Mouse (Mus musculus): ENCODE measurements around the gene H3f3a.
A peak's percentile ranks its signal among the peaks of the same experiment; 100 is the strongest.

Gene H3f3a

GRCm38 (mm10) chr1:180782906-180783579 lies 30.7 kb downstream of the H3f3a start:
- DNase-seq (ENCODE audit: low read depth), result no peak

DNA sequence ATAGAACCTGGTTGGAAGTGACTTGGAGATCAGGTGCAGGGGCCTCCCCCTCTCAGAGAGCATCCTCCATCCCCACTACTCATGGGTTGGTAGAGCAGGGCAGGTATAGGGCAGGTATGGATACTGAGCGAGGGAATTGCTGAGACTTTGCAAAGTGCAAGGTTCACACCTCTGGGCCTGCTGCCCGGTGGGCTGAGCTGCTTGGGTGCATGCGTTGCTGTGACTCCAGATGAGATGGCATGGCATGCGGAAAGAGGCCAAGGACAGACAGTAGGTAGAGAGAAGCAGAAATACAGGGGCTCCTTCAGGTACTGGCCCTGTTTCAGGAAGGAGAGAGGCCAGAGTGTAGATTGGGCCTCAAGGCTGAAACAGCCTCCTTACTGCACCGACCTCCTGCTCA lies 32.5 kb downstream of the H3f3a start:
- no peak for DNase-seq (ENCODE audit: low read depth)

- DNase-seq (ENCODE audit: low read depth), result no peak
Measured at GRCm38 (mm10) chr1:180780291-180780690, 33.5 kb downstream of the H3f3a start.

- no peak for DNase-seq (ENCODE audit: low read depth)
Measured at GRCm38 (mm10) chr1:180778941-180779340, 34.8 kb downstream of the H3f3a start.

DNA sequence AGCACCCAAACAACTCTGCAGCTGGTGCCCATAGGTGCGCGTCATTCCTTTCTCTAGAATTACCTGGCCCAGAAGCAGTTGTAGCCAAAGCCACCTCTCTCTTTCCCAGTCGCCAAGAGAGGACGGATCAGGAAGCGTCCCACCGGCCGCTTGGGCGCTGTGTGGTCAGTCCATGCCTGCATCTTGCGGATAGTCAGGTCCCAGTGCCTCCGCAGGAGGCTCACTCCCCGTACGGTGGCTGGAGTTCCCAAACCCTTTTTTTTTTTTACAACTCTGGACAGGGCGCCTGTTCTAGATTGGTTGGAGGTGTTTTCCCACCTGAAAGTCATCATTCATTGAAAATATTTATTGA lies 35.4 kb downstream of the H3f3a start:
- no peak for DNase-seq (ENCODE audit: low read depth)

DNA sequence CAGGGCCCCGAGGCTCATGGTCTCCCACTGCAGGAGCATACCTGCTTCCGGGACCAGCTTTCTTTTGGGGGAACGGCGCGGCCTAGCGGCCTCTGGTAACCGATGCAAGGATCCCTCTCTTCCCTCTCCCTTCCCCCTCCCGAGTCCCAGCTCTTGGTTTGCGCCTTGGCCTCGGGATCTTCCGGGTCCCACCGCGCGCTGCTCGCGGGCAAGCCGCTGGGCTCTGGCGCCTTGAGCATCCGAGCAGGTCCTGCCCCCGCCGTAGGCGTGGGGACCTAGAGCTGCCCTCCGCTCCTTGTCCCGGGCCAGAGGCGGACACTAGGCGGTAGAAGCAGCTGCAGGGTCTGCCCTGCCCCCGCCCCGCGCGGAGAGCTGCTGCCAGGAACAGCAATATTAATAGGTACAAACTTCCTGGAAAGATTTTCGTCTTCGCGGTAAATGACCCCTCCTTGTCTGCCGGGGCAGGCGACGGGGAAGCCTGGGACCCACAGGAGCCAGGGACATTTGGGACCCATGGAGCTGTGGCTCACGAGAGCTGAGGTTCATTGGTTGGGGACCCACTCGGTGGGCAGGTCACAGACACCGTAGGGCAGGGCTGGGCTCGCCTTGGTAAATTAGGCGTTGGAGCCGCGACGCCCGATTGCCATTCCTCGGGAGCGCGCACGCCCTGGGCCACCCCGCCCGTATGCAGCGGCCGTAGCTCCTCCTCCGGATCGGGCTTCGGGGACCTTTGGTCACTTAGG lies 35.9 kb downstream of the H3f3a start:
- DNase-seq (ENCODE audit: low read depth), result peak; percentile 78

DNA sequence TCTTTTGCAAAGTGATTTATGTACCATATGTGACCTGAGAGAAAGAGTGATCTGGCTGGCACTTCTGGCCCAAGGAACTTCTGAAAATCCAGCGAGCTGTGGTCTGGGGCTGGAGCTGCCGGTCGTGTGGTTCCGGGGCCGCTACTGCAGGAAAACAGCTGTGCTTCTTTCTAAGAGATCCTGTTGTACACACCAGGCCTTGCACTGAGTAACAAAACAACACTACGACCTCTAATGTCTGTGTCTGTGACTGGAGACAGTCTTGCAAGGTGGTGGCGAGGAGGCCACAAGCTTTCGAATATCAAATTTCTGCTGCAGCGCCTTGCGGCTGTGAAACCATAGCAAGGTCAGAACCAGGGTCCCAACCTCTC lies 36.5 kb downstream of the H3f3a start:
- DNase-seq (ENCODE audit: low read depth), result no peak

DNA sequence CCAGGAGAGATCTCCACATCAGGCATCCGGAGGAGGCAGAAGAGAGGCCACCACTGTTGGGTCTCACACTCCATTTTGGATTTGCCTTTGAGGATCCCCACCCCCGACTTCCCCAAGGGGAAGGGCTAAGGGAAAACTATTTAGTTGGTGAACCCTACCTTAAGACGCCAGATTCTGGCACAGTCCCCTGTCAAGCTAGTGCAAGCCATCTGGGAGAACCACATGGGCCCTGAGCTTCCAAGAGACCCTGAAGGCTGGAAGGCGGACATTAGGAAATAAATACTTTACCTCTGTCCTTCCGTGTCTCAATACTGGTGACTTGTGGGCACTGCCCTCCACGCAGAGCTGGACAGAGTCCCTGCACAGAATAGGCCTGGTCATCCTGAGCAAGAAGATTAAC lies 37.2 kb downstream of the H3f3a start:
- no peak for DNase-seq (ENCODE audit: low read depth)

GRCm38 (mm10) chr1:180775849-180776493 lies 37.8 kb downstream of the H3f3a start:
- DNase-seq (ENCODE audit: low read depth), result no peak

DNA sequence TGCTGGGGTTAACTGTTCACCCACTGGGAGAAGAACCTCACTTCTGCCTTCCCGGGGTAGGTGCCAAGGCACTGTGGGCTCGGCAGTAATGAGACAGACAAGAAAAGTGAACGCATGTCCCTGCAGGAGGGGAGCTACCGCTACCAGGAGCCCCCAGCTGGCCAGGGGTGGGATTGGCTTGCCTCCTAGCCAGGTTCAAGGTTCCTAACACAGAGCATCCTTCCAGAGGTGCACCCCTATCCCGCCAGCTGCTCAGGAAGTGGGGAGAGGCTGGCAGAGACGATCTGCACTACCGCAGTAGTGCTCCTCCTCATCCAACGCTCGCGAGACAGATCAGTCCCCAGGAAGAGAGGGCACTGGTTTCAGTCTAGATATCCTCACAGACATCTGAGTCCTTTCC lies 38.4 kb downstream of the H3f3a start:
- DNase-seq (ENCODE audit: low read depth), result peak; percentile 59

- DNase-seq (ENCODE audit: low read depth), result peak; percentile 80
Measured at GRCm38 (mm10) chr1:180774664-180775063, 39.1 kb downstream of the H3f3a start.

DNA sequence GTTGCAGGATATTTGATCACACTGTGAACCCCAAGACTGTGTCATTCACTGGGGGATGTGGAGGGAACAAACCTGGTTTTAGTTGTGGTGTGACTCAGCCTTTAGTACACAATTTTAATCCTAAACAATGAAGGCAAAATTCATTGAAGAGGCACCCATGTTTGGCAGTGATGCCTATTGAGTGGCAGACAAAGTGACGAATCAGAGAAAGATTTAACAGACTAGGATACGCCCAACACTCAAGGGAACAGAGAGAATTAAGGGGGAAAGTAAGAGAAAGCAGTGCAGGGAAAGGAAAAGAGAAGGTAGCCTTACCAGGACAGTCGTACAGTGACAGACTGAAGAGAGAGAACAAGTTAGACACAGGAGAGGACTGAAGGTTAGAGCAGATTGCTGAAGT lies 41.5 kb downstream of the H3f3a start:
- DNase-seq (ENCODE audit: low read depth), result no peak

- no peak for DNase-seq (ENCODE audit: low read depth)
Measured at GRCm38 (mm10) chr1:180771722-180772121, 42.0 kb downstream of the H3f3a start.

GRCm38 (mm10) chr1:180771306-180771705 lies 42.4 kb downstream of the H3f3a start:
- DNase-seq (ENCODE audit: low read depth), result peak; percentile 27

- DNase-seq (ENCODE audit: low read depth), result peak; percentile 88
Measured at GRCm38 (mm10) chr1:180768334-180769168, 45.2 kb downstream of the H3f3a start.

- peak; percentile 75 for DNase-seq (ENCODE audit: low read depth)
Measured at GRCm38 (mm10) chr1:180767541-180768333, 46.0 kb downstream of the H3f3a start.

- DNase-seq (ENCODE audit: low read depth), result peak; percentile 71
Measured at GRCm38 (mm10) chr1:180766557-180766956, 47.2 kb downstream of the H3f3a start.

DNA sequence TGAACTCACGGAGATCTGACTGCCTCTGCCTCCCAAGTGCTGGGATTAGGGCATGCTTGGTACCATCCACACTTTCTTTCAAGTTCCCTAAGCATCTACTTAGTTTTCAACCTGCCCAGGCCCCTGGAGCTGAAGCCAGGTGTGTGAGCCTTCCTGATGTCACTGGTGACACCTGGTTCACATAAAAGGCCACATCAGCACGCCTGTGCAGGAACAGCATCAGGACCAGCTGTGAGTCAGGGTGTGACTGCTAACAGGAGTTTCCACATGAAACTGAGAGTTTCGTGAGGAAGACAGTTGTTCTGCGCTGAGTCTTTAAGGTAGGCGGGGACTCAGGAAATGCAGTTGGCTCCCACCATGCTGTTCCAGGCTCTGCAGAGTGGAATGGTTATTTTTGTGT lies 48.4 kb downstream of the H3f3a start:
- DNase-seq (ENCODE audit: low read depth), result peak; percentile 21

DNA sequence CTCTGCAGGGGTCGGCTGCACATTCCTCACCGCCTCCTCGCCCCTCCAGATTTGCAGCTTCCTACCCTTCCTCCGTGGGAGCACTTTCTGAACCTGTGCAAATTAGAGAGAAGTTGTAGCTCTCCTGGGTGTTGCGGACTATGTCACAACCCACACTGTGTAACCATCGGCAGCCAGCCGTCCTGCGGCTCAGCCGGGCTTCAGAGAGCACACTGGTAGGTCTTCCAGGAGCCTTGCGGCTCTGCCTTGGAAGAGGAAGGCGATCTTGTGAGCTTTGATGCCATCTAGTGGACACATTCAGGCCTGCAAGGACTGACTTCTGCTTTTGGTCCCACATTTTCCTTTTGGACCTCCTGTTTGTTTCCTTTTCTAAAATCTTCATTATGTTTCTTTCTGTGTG lies 49.9 kb downstream of the H3f3a start:
- DNase-seq (ENCODE audit: low read depth), result peak; percentile 90

GRCm38 (mm10) chr1:180763307-180763706 lies 50.4 kb downstream of the H3f3a start:
- peak; percentile 19 for DNase-seq (ENCODE audit: low read depth)

DNA sequence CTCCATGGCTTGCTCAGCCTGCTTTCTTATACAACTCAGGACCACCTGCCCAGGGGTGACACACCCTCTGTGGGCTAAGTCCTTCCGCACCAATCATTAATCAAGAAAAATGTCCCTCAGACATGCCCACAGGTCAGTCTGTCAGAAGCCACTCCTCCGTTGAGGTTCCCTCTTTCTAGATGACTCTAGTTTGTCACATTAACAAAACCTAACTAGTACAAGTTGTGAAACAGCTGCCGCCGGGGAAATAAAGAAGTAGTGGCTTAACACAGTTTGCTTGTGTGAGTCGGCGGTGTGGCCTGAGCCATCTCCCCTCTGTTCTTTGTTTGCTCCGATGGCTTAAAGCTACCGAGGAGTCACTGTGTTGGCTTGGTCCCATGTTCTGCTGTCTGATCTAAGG lies 51.1 kb downstream of the H3f3a start:
- DNase-seq (ENCODE audit: low read depth), result no peak

- no peak for DNase-seq (ENCODE audit: low read depth)
Measured at GRCm38 (mm10) chr1:180762180-180762579, 51.6 kb downstream of the H3f3a start.

All from naive thymus-derived CD4-positive, alpha-beta T cell, adult 2 months (primary cell).